Mouse (Mus musculus) limb, embryonic 14.5 days (tissue): ENCODE measurements around the gene Ttc37. TPM values are rescaled to one million over a fixed set of nuclear protein-coding genes. Genes with fewer than 3 reads are reported as not detected.

Source experiments
- ATAC-seq: fragments of 200-750 bp; cut with Nextera tagmentation; 2 replicates; pipeline ENCODE4 v1.8.0; 2017; ENCODE audit warnings: low read depth, moderate number of reproducible peaks, moderate TSS enrichment; ENCODE audit not compliant: low FRiP score
- DNase-seq: peaks from one replicate; pipeline ENCODE4 v3.0.0-alpha.2; 2015; ENCODE audit warnings: low spot score
- H3K27ac ChIP-seq: fragments of 300-500 bp; sonication (generic); replicated peaks from 2 replicates; pipeline ENCODE4 v1.5.1; 2014; ENCODE audit warnings: low read depth, mild to moderate bottlenecking, low read length, moderate library complexity, mixed read lengths
- H3K27me3 ChIP-seq: fragments of 300-500 bp; sonication (generic); 2 replicates; pipeline ENCODE4 v1.6.1; 2014; ENCODE audit warnings: low read length, mixed read lengths; ENCODE audit not compliant: control insufficient read depth, insufficient read depth
- H3K36me3 ChIP-seq: fragments of 300-500 bp; sonication (generic); 2 replicates; pipeline ENCODE4 v1.6.1; 2014; ENCODE audit warnings: mild to moderate bottlenecking, low read length, moderate library complexity, mixed read lengths; ENCODE audit not compliant: control insufficient read depth, insufficient read depth
- H3K4me1 ChIP-seq: fragments of 300-500 bp; sonication (generic); 2 replicates; pipeline ENCODE4 v1.6.1; 2014; ENCODE audit warnings: antibody characterized with exemption, low read length, mixed read lengths; ENCODE audit not compliant: control insufficient read depth, insufficient read depth
- H3K4me2 ChIP-seq: fragments of 300-500 bp; sonication (generic); replicated peaks from 2 replicates; pipeline ENCODE4 v1.6.1; 2014; ENCODE audit warnings: low read depth, mild to moderate bottlenecking, low read length, moderate library complexity; ENCODE audit not compliant: severe bottlenecking
- H3K4me3 ChIP-seq: fragments of 300-500 bp; sonication (generic); replicated peaks from 2 replicates; pipeline ENCODE4 v1.5.1; 2014; ENCODE audit warnings: low read length
- H3K9ac ChIP-seq: fragments of 300-500 bp; sonication (generic); 2 replicates; pipeline ENCODE4 v1.6.1; 2014; ENCODE audit warnings: mild to moderate bottlenecking, low read depth, low read length, moderate library complexity; ENCODE audit not compliant: severe bottlenecking
- H3K9me3 ChIP-seq: fragments of 300-500 bp; sonication (generic); 2 replicates; pipeline ENCODE4 v1.6.1; 2016; ENCODE audit warnings: low read length; ENCODE audit not compliant: control insufficient read depth
- POLR2A ChIP-seq: fragments of 200-500 bp; IDR thresholded peaks from 2 replicates; pipeline ENCODE4 v1.8.0; 2012; ENCODE audit warnings: inconsistent platforms, mild to moderate bottlenecking, moderate library complexity, borderline replicate concordance; ENCODE audit not compliant: insufficient read depth, insufficient read length; ENCODE audit errors: extremely low read depth
- WGBS: fragments of 180-500 bp; shearing (Covaris S2); extraction: QIAGEN DNeasy Blood & Tissue Kit; methylation state at CpG from one replicate; pipeline ENCODE4 v1.1.7; 2014; 5-methylcytosine and 5-hydroxymethylcytosine counted together
- polyA plus RNA-seq, 2 experiments: library from polyadenylated mRNA; depleted of rRNA in 1 of 2; stranded (reverse) in 1 of 2; unstranded in 1 of 2; fragments of >200 nt; fragmentation: Nextera tagmentation in 1 of 2; extraction: Ambion mirVana in 1 of 2; gene quantifications; 2 replicates each; pipeline versions ENCODE4 v1.2.1 to v1.2.3; 2012 to 2014

Ttc37 gene
- polyA plus RNA-seq, 2 experiments, result 17.9 to 22.3 TPM

- H3K27ac ChIP-seq, result no peak overlapping the region
- 0 out of 2 replicates have a peak, but pooled peaks cover 4% of the 10 kb centered on the region for H3K36me3 ChIP-seq
- 59% methylated on average over 10 of the region's 10 CpGs for WGBS
- no peak for TF ChIP-seq POLR2A
- ATAC-seq (no peak), DNase-seq (no peak)
- no peak overlapping the region for H3K9ac ChIP-seq
- H3K9me3 ChIP-seq, result no peaks in the 10 kb centered on the region
- H3K4me1 ChIP-seq, result peaks cover 7% of the 10 kb centered on the region; the same call in 1 of the 2 replicates
- H3K4me2 ChIP-seq, result no peak overlapping the region
- no peak overlapping the region for H3K4me3 ChIP-seq
- peaks cover 46% of the 10 kb centered on the region for H3K27me3 ChIP-seq
Measured at GRCm38 (mm10) chr13:76057267-76058069, 41.1 kb upstream of the Ttc37 start.

- Histone ChIP-seq H3K9ac (no peak overlapping the region), H3K4me2 (no peak overlapping the region), H3K4me1 (peaks cover 7% of the 10 kb centered on the region; the same call in 1 of the 2 replicates), H3K9me3 (no peaks in the 10 kb centered on the region), H3K36me3 (peaks cover 5% of the 10 kb centered on the region; the same call in 1 of the 2 replicates), H3K4me3 (no peak overlapping the region), H3K27ac (no peak overlapping the region), H3K27me3 (peaks cover 32% of the 10 kb centered on the region)
- ATAC-seq, result no peak
- no peak for DNase-seq
- TF ChIP-seq POLR2A, result no peak
- 93% methylated on average over 4 of the region's 4 CpGs for WGBS
Measured at GRCm38 (mm10) chr13:76059591-76059990, 38.9 kb upstream of the Ttc37 start.

- H3K4me2 ChIP-seq, result no peak overlapping the region
- 91% methylated on average over 3 of the region's 3 CpGs for WGBS
- no peaks in the 10 kb centered on the region for H3K9me3 ChIP-seq
- no peaks in the 10 kb centered on the region for H3K4me1 ChIP-seq
- peaks cover 12% of the 10 kb centered on the region for H3K36me3 ChIP-seq
- H3K27ac ChIP-seq, result no peak overlapping the region
- H3K4me3 ChIP-seq, result no peak overlapping the region
- no peak for TF ChIP-seq POLR2A
- peaks cover 8% of the 10 kb centered on the region; the same call in 1 of the 2 replicates for H3K27me3 ChIP-seq
- no peak overlapping the region for H3K9ac ChIP-seq
- DNase-seq (no peak), ATAC-seq (no peak)
Measured at GRCm38 (mm10) chr13:76062126-76062525, 36.4 kb upstream of the Ttc37 start.

GRCm38 (mm10) chr13:76062569-76062968, 36.0 kb upstream of the Ttc37 start:
- H3K27ac ChIP-seq, result no peak overlapping the region
- TF ChIP-seq POLR2A, result no peak
- H3K27me3 ChIP-seq, result 0 out of 2 replicates have a peak, but pooled peaks cover 5% of the 10 kb centered on the region
- no peak for DNase-seq
- no peaks in the 10 kb centered on the region for H3K9me3 ChIP-seq
- no peak overlapping the region for H3K4me3 ChIP-seq
- no peaks in the 10 kb centered on the region for H3K4me1 ChIP-seq
- 96% methylated on average over 3 of the region's 3 CpGs for WGBS
- H3K4me2 ChIP-seq, result no peak overlapping the region
- no peak overlapping the region for H3K9ac ChIP-seq
- ATAC-seq, result no peak
- H3K36me3 ChIP-seq, result peaks cover 12% of the 10 kb centered on the region

- Histone ChIP-seq H3K4me2 (no peak overlapping the region), H3K9ac (no peak overlapping the region), H3K9me3 (no peaks in the 10 kb centered on the region), H3K36me3 (peaks cover 12% of the 10 kb centered on the region), H3K4me1 (no peaks in the 10 kb centered on the region), H3K27ac (no peak overlapping the region), H3K27me3 (no peaks in the 10 kb centered on the region), H3K4me3 (no peak overlapping the region)
- DNase-seq, result no peak
- no peak for ATAC-seq
- TF ChIP-seq POLR2A, result no peak
- 70% methylated on average over 4 of the region's 4 CpGs for WGBS
Measured at GRCm38 (mm10) chr13:76063548-76063947, 35.0 kb upstream of the Ttc37 start.
